In genomic region chr17:28866921-28867320, GRCm38 (mm10) we compare ENCODE assay signal across 28 mouse cellular contexts. TPM values are rescaled to one million over a fixed set of nuclear protein-coding genes. Genes with fewer than 3 reads are reported as not detected.
"Had no signal": no experiment of that assay in that cellular context is flagged by ENCODE, and none has a peak within 500 bp of the region (broad histone marks: within the 10 kb centered on the region; RNA-seq: fewer than 3 reads in every experiment).

No protein-coding gene starts in this region.

- DNase-seq: gastrocnemius, adult 2 months; gastrocnemius, postnatal 10 days; gastrocnemius, postnatal 36 days; heart, adult 11 months; heart, adult 2 months; heart, postnatal 14 days; heart, postnatal 36 days; kidney, adult 11 months; kidney, adult 2 months; kidney, adult 9 months; kidney, postnatal 4 days; liver; liver, embryonic 13.5 days had no signal

- H3K9ac ChIP-seq: heart, embryonic 13.5 days; heart, embryonic 15.5 days; hindbrain, embryonic 13.5 days; hindbrain, embryonic 15.5 days; kidney, embryonic 15.5 days; limb, embryonic 12.5 days; liver, embryonic 13.5 days; liver, embryonic 15.5 days had no signal

- H3K36me3 ChIP-seq: heart, embryonic 13.5 days; heart, embryonic 15.5 days; hindbrain, embryonic 13.5 days; hindbrain, embryonic 15.5 days; kidney, embryonic 15.5 days; limb, embryonic 10.5 days; limb, embryonic 12.5 days; liver, embryonic 13.5 days; liver, embryonic 15.5 days had no signal

- H3K4me2 ChIP-seq: heart, embryonic 11.5 days; heart, embryonic 13.5 days; heart, embryonic 15.5 days; hindbrain, embryonic 13.5 days; hindbrain, embryonic 15.5 days; kidney, embryonic 15.5 days; limb, embryonic 12.5 days; liver, embryonic 11.5 days; liver, embryonic 13.5 days; liver, embryonic 15.5 days had no signal

- H3K4me3 ChIP-seq: gastrocnemius, adult 2 months; heart, adult 2 months; heart, embryonic 13.5 days; heart, embryonic 15.5 days; hindbrain, embryonic 13.5 days; hindbrain, embryonic 15.5 days; kidney, embryonic 15.5 days; layer of hippocampus, adult 2 months; left cerebral cortex, adult 2 months; limb, embryonic 10.5 days; limb, embryonic 12.5 days; liver, embryonic 13.5 days; liver, embryonic 15.5 days had no signal

- ATAC-seq: hindbrain, postnatal 0 days had no signal

- H3K27me3 ChIP-seq: heart, embryonic 13.5 days; heart, embryonic 15.5 days; hindbrain, embryonic 13.5 days; hindbrain, embryonic 15.5 days; kidney, embryonic 15.5 days; limb, embryonic 12.5 days had no signal

- H3K27ac ChIP-seq: gastrocnemius, adult 2 months; heart, adult 2 months; heart, embryonic 13.5 days; heart, embryonic 15.5 days; hindbrain, embryonic 13.5 days; hindbrain, embryonic 15.5 days; hindbrain, postnatal 0 days; kidney, embryonic 15.5 days; kidney, postnatal 0 days; layer of hippocampus, adult 2 months; left cerebral cortex, adult 2 months; limb, embryonic 10.5 days; limb, embryonic 12.5 days; liver, embryonic 13.5 days; liver, embryonic 15.5 days had no signal

- H3K9me3 ChIP-seq: heart, embryonic 13.5 days; heart, embryonic 15.5 days; hindbrain, embryonic 13.5 days; hindbrain, embryonic 15.5 days; kidney, embryonic 15.5 days; limb, embryonic 10.5 days; limb, embryonic 12.5 days; liver, embryonic 13.5 days; liver, embryonic 15.5 days had no signal

- H3K4me1 ChIP-seq: heart, embryonic 13.5 days; heart, embryonic 15.5 days; kidney, embryonic 15.5 days had no signal

RNA-seq across cellular contexts. Expression of gene Pnpla1, which starts 8.7 kb away (rescaled TPM):
- total RNA-seq: gastrocnemius, adult 2 months; gastrocnemius, postnatal 10 days; gastrocnemius, postnatal 36 days; heart, adult 2 months; heart, postnatal 14 days; heart, postnatal 36 days had no signal
- polyA plus RNA-seq: heart, embryonic 13.5 days; heart, embryonic 15.5 days; hindbrain, embryonic 11.5 days; hindbrain, embryonic 13.5 days; kidney, adult 2 months; kidney, postnatal 0 days; limb, embryonic 12.5 days; liver, embryonic 11.5 days; liver, embryonic 13.5 days had no signal

RNA-seq across cellular contexts. Expression of gene 4930539E08Rik, which starts 48.2 kb away (rescaled TPM):
- total RNA-seq: gastrocnemius, postnatal 36 days; heart, adult 2 months; heart, postnatal 36 days had no signal
- polyA plus RNA-seq: heart, embryonic 11.5 days; hindbrain, embryonic 11.5 days had no signal
